Mouse (Mus musculus) left cerebral cortex, adult 9 months (tissue): Measurements from ENCODE around the gene Ptpn9.

Source experiments
- DNase-seq, 2 experiments: peaks; one replicate each; pipeline ENCODE4 v3.0.0; 2022; ENCODE audit warnings: low spot score in 2 of 2

Ptpn9 gene

GRCm38 (mm10) chr9:57014766-57015165 lies 20.0 kb downstream of the Ptpn9 start:
- no peak for DNase-seq

- no peak for DNase-seq
Observed at GRCm38 (mm10) chr9:57017631-57018030, 22.9 kb downstream of the Ptpn9 start.

- peak; percentile 44 to 53 for DNase-seq
Observed at GRCm38 (mm10) chr9:57031756-57032155, 37.0 kb downstream of the Ptpn9 start.

- DNase-seq = peak in 1 of 2 experiments; percentile 78
Observed at GRCm38 (mm10) chr9:57056237-57056636, 61.5 kb downstream of the Ptpn9 start.

GRCm38 (mm10) chr9:57064164-57064563 lies 69.4 kb downstream of the Ptpn9 start:
- no peak for DNase-seq

- no peak for DNase-seq
Observed at GRCm38 (mm10) chr9:57068266-57068665, 73.5 kb downstream of the Ptpn9 start.

GRCm38 (mm10) chr9:57070262-57070661 lies 75.5 kb downstream of the Ptpn9 start:
- DNase-seq = no peak

GRCm38 (mm10) chr9:57070800-57071545 lies 76.2 kb downstream of the Ptpn9 start:
- no peak for DNase-seq

GRCm38 (mm10) chr9:57071801-57072351 lies 77.2 kb downstream of the Ptpn9 start, which contains the start of gene Sin3a:
TSS of gene Sin3a (plus strand) at chr9:57072040.
- DNase-seq = peak; percentile 39 to 69

GRCm38 (mm10) chr9:57072526-57072988 lies 77.8 kb downstream of the Ptpn9 start:
- no peak for DNase-seq

- peak; percentile 99 for DNase-seq
Observed at GRCm38 (mm10) chr9:57072989-57073789, 78.5 kb downstream of the Ptpn9 start.

- no peak for DNase-seq
Observed at GRCm38 (mm10) chr9:57073790-57074094, 79.0 kb downstream of the Ptpn9 start.

- peak in 1 of 2 experiments; percentile 21 for DNase-seq
Observed at GRCm38 (mm10) chr9:57074171-57074821, 79.6 kb downstream of the Ptpn9 start.

- DNase-seq = peak in 1 of 2 experiments; percentile 67
Observed at GRCm38 (mm10) chr9:57074822-57075603, 80.3 kb downstream of the Ptpn9 start.

- DNase-seq = peak; percentile 99 to 100
Observed at GRCm38 (mm10) chr9:57075681-57076381, 81.1 kb downstream of the Ptpn9 start.

GRCm38 (mm10) chr9:57076701-57077660 lies 82.3 kb downstream of the Ptpn9 start:
- DNase-seq = peak; percentile 80 to 86

GRCm38 (mm10) chr9:57082236-57082635 lies 87.5 kb downstream of the Ptpn9 start:
- no peak for DNase-seq
